Mouse (Mus musculus) bone marrow, adult 2 months (tissue): ENCODE data around the gene Rpl10.

ENCODE experiments used
- CTCF ChIP-seq: fragments of 200-500 bp; IDR thresholded peaks from 2 replicates; pipeline ENCODE4 v1.5.1; 2011; ENCODE audit warnings: low read length, control low read depth; ENCODE audit not compliant: control insufficient read depth, insufficient read depth
- POLR2A ChIP-seq: fragments of 200-500 bp; IDR thresholded peaks from 2 replicates; pipeline ENCODE4 v1.6.1; 2011; ENCODE audit warnings: low read depth, mild to moderate bottlenecking, control low read depth, low read length, borderline replicate concordance; ENCODE audit not compliant: control insufficient read depth

GRCm38 (mm10) chrX:74233196-74233595, 37.4 kb upstream of the Rpl10 start:
- no peak for TF ChIP-seq CTCF
- no peak for TF ChIP-seq POLR2A
